Mouse (Mus musculus) common myeloid progenitor, adult 5-6 weeks (primary cell): Measurements from ENCODE around the gene Acot12. TPM values are rescaled to one million over a fixed set of nuclear protein-coding genes. Genes with fewer than 3 reads are reported as not detected.

Experiments
- ATAC-seq: replicated peaks from 2 replicates; pipeline ENCODE4 v1.8.0; 2016; ENCODE audit warnings: low read depth, mild to moderate bottlenecking, moderate TSS enrichment, inconsistent platforms; ENCODE audit not compliant: poor library complexity, severe bottlenecking
- total RNA-seq: library from RNA; stranded (forward); fragments of 200-1000, 187-1606 nt; gene quantifications from 2 replicates; pipeline ENCODE4 v1.2.3, GENCODE M21; 2017

The Acot12 gene
- total RNA-seq, 1 experiment from 2014 or later = not detected

- 0 out of 2 replicates have a peak, but pooled peaks have one; percentile 19 for ATAC-seq
Measured at GRCm38 (mm10) chr13:91809476-91809875, 68.2 kb downstream of the Acot12 start.

- ATAC-seq = no peak
Measured at GRCm38 (mm10) chr13:91814670-91815069, 73.4 kb downstream of the Acot12 start.

GRCm38 (mm10) chr13:91823735-91824134 lies 82.4 kb downstream of the Acot12 start:
- ATAC-seq = no peak

- no peak for ATAC-seq
Measured at GRCm38 (mm10) chr13:91824845-91825550, 83.7 kb downstream of the Acot12 start.

GRCm38 (mm10) chr13:91826066-91826465 lies 84.8 kb downstream of the Acot12 start:
- ATAC-seq = no peak

- ATAC-seq = no peak
Measured at GRCm38 (mm10) chr13:91827876-91828275, 86.6 kb downstream of the Acot12 start.

Other genes starting within 250 kb of the Acot12 start
- 36.7 and 46.4 TPM in 2 replicates for gene Zcchc9, start 66.2 kb downstream of the Acot12 start, total RNA-seq
- gene Ckmt2, start 135.4 kb downstream of the Acot12 start, total RNA-seq = not detected in 2 replicates